Mouse (Mus musculus) bone marrow, adult 2 months (tissue): Measurements from ENCODE around the gene Cnih1.

Experiments used
- CTCF ChIP-seq: fragments of 200-500 bp; IDR thresholded peaks from 2 replicates; pipeline ENCODE4 v1.5.1; 2011; ENCODE audit warnings: low read length, control low read depth; ENCODE audit not compliant: control insufficient read depth, insufficient read depth
- POLR2A ChIP-seq: fragments of 200-500 bp; IDR thresholded peaks from 2 replicates; pipeline ENCODE4 v1.6.1; 2011; ENCODE audit warnings: low read depth, mild to moderate bottlenecking, control low read depth, low read length, borderline replicate concordance; ENCODE audit not compliant: control insufficient read depth

DNA sequence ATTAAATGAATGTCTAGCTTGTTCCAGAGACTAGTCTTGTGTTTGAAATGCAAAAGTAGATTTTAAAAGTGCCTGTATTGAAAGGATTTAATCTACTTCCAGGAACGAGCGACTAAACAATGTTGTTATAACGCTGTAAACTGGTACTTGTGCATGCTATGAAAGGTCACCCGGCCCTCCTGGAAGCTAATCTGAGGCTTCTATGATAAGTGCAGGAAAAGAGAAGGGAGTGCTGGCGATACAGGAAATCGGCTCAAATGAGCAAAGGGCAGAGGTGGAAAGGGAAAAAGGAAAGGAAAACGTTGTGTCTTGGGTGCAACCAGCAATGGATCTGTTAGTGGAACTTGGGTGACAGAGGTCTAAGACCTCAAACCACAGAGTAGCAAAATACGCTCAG lies 292 bp upstream of the Cnih1 start:
- TF ChIP-seq POLR2A: no peak
- TF ChIP-seq CTCF: no peak
